Mouse (Mus musculus) limb, embryonic 14.5 days (tissue): ENCODE measurements around the gene Axdnd1. TPM values are rescaled to one million over a fixed set of nuclear protein-coding genes. Genes with fewer than 3 reads are reported as not detected.
A peak's percentile ranks its signal among the peaks of the same experiment; 100 is the strongest.
"Not testable (repeated sequence)": the region's sequence is repeated elsewhere in the genome, so short reads cannot be mapped to it uniquely, and the experiment has no call there.

ENCODE experiments used
- ATAC-seq: fragments of 200-750 bp; cut with Nextera tagmentation; 2 replicates; pipeline ENCODE4 v1.8.0; 2017; ENCODE audit warnings: low read depth, moderate number of reproducible peaks, moderate TSS enrichment; ENCODE audit not compliant: low FRiP score
- DNase-seq: peaks from one replicate; pipeline ENCODE4 v3.0.0-alpha.2; 2015; ENCODE audit warnings: low spot score
- H3K27ac ChIP-seq: fragments of 300-500 bp; sonication (generic); replicated peaks from 2 replicates; pipeline ENCODE4 v1.5.1; 2014; ENCODE audit warnings: low read depth, mild to moderate bottlenecking, low read length, moderate library complexity, mixed read lengths
- H3K27me3 ChIP-seq: fragments of 300-500 bp; sonication (generic); 2 replicates; pipeline ENCODE4 v1.6.1; 2014; ENCODE audit warnings: low read length, mixed read lengths; ENCODE audit not compliant: control insufficient read depth, insufficient read depth
- H3K36me3 ChIP-seq: fragments of 300-500 bp; sonication (generic); 2 replicates; pipeline ENCODE4 v1.6.1; 2014; ENCODE audit warnings: mild to moderate bottlenecking, low read length, moderate library complexity, mixed read lengths; ENCODE audit not compliant: control insufficient read depth, insufficient read depth
- H3K4me1 ChIP-seq: fragments of 300-500 bp; sonication (generic); 2 replicates; pipeline ENCODE4 v1.6.1; 2014; ENCODE audit warnings: antibody characterized with exemption, low read length, mixed read lengths; ENCODE audit not compliant: control insufficient read depth, insufficient read depth
- H3K4me2 ChIP-seq: fragments of 300-500 bp; sonication (generic); replicated peaks from 2 replicates; pipeline ENCODE4 v1.6.1; 2014; ENCODE audit warnings: low read depth, mild to moderate bottlenecking, low read length, moderate library complexity; ENCODE audit not compliant: severe bottlenecking
- H3K4me3 ChIP-seq: fragments of 300-500 bp; sonication (generic); replicated peaks from 2 replicates; pipeline ENCODE4 v1.5.1; 2014; ENCODE audit warnings: low read length
- H3K9ac ChIP-seq: fragments of 300-500 bp; sonication (generic); 2 replicates; pipeline ENCODE4 v1.6.1; 2014; ENCODE audit warnings: mild to moderate bottlenecking, low read depth, low read length, moderate library complexity; ENCODE audit not compliant: severe bottlenecking
- H3K9me3 ChIP-seq: fragments of 300-500 bp; sonication (generic); 2 replicates; pipeline ENCODE4 v1.6.1; 2016; ENCODE audit warnings: low read length; ENCODE audit not compliant: control insufficient read depth
- POLR2A ChIP-seq: fragments of 200-500 bp; IDR thresholded peaks from 2 replicates; pipeline ENCODE4 v1.8.0; 2012; ENCODE audit warnings: inconsistent platforms, mild to moderate bottlenecking, moderate library complexity, borderline replicate concordance; ENCODE audit not compliant: insufficient read depth, insufficient read length; ENCODE audit errors: extremely low read depth
- WGBS: fragments of 180-500 bp; shearing (Covaris S2); extraction: QIAGEN DNeasy Blood & Tissue Kit; methylation state at CpG from one replicate; pipeline ENCODE4 v1.1.7; 2014; 5-methylcytosine and 5-hydroxymethylcytosine counted together
- polyA plus RNA-seq, 2 experiments: library from polyadenylated mRNA; depleted of rRNA in 1 of 2; stranded (reverse) in 1 of 2; unstranded in 1 of 2; fragments of >200 nt; fragmentation: Nextera tagmentation in 1 of 2; extraction: Ambion mirVana in 1 of 2; gene quantifications; 2 replicates each; pipeline versions ENCODE4 v1.2.1 to v1.2.3; 2012 to 2014

The Axdnd1 gene
- polyA plus RNA-seq, 2 experiments = 0.39 TPM; not detected in 1

DNA sequence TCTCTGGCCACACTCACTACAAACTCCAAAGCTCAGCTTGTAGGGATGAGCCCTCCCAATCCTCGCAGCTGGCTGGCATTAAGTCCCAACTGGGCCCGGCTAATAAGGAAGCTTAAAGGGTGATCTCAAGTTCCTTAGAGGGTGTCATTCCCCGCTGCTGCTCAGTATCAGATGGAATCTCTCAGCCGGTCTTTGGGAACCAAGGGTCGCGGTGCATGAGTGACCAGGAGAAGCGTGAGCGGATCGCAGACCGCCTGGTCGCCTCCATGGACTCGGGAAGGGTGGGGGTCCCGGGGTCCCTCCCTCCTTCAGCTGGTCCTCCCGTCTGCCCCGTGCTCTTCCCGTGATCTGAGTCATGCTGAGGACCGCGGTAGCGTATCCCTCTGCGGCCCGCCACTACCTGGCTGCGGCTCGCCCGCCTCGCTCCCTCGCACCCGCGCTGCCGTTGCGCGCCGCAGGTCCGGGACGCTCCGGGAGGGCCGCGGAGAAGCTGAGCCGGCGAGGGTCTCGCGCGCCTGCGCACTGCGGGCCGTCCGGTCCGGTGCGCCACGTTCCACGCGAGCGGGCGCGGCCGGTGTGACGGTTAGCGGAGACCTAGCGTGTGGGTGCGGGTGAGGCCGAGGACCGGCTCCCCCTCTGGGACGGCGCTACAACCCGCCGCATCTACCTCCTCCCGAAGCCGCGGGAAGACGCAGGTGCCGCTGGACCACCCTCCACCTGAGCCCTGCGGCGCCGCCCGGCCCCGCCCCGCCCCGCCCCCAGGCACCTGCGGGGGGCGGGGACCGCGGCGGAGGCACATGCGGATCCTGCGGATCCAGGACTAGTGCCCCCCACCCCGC lies 117.8 kb downstream of the Axdnd1 start, which contains the start of gene Tdrd5:
TSS of gene Tdrd5 (minus strand) at position 754 of the 839 bp plus-strand sequence.
- ATAC-seq = peak; percentile 34; the same call in 1 of the 2 replicates
- Histone ChIP-seq H3K9me3 (peaks cover 8% of the 10 kb centered on the region; the same call in 1 of the 2 replicates), H3K4me3 (peak within 1 kb of the TSS; percentile 61), H3K27ac (no peak within 1 kb of the TSS), H3K4me2 (peak within 1 kb of the TSS; percentile 98), H3K9ac (peak within 1 kb of the TSS; percentile 50), H3K4me1 (no peaks in the 10 kb centered on the region), H3K27me3 (peaks cover 36% of the 10 kb centered on the region), H3K36me3 (no peaks in the 10 kb centered on the region)
- DNase-seq = peak; percentile 11
- under 1% methylated on average over 49 of the region's 85 CpGs for whole genome bisulfite sequencing
- TF ChIP-seq POLR2A = no peak

DNA sequence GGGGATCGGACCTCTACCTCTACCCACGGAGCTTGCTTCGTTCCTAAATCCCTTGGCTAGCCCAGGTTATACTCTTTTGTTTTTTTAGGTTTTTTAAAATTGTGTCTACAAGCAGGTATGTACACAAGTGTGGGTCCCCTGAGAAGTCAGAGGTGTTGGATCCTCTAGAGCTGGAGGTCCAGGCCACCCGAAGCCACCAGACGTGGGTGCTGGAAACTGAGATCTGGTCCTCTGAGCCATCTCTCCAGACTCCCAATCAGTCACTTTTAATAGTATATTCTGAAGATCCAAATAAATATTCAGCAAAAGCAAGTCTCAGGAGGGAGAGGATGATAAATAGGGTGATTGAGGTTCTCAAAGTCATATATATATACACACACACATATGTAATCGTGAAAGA lies 130.9 kb downstream of the Axdnd1 start:
- no peaks in the 10 kb centered on the region for H3K9me3 ChIP-seq
- TF ChIP-seq POLR2A = no peak
- no peaks in the 10 kb centered on the region for H3K27me3 ChIP-seq
- H3K36me3 ChIP-seq = no peaks in the 10 kb centered on the region
- no peak overlapping the region for H3K27ac ChIP-seq
- ATAC-seq (no peak), DNase-seq (no peak)
- no peaks in the 10 kb centered on the region for H3K4me1 ChIP-seq
- WGBS = 92% methylated on average over 6 of the region's 6 CpGs
- no peak overlapping the region for H3K4me2 ChIP-seq
- no peak overlapping the region for H3K9ac ChIP-seq
- no peak overlapping the region for H3K4me3 ChIP-seq

DNA sequence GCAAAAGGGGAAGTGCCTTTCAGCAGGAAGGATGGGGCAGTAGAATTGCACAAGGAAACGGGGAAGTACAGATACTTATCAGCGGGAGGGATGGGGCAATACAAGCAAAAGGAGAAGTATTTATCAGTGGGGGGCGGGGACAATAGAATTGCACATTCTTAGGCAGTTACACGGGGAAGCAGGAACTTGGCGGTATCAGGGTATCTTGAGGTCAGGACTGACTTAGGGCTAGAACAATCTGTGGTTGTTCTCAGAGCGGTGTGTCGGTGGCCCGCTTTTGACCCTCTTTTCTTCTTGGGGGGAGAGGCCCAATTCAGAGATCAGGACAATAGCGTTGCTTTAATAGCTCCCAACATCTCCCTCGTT lies 131.8 kb downstream of the Axdnd1 start:
- 79% methylated on average over 9 of the region's 10 CpGs for WGBS
- not testable (repeated sequence) for ATAC-seq, H3K27me3 ChIP-seq, H3K4me2 ChIP-seq, H3K9me3 ChIP-seq, DNase-seq, H3K27ac ChIP-seq, H3K4me3 ChIP-seq, H3K9ac ChIP-seq, H3K4me1 ChIP-seq, H3K36me3 ChIP-seq

DNA sequence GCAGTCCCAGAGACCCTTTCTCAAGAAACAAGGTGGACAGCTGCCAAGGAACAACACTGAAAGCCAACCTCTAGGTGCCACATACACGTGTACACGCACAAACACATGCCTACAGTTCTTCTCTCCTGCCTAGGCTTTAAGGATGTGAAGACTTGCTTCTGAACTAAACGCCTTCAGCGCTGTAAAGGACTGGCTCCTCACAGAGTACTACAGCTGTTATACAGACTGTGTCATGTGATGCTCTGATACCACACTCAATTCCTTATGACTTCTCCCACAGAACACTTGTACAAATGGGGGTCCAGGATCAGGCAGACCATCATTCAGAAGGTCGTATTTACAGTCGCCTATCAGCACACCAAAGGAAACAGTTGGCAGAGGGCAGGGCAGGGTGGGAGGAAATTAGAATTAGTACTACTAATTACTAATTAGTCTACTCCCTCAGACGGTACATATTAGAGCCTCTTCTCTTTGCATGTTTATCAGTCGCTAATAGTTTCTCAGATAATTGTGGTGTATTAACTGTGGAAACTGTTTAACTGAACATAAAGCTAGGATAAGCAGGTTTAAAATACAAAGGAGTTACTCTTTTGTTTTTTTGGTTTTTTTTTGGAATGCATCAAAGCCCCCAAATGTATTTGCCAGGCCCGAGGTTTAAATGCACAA lies 132.3 kb downstream of the Axdnd1 start:
- Histone ChIP-seq H3K4me2 (no peak overlapping the region), H3K9ac (no peak overlapping the region), H3K27me3 (no peaks in the 10 kb centered on the region), H3K36me3 (no peaks in the 10 kb centered on the region), H3K4me1 (no peaks in the 10 kb centered on the region), H3K27ac (no peak overlapping the region), H3K4me3 (no peak overlapping the region), H3K9me3 (no peaks in the 10 kb centered on the region)
- ATAC-seq (no peak), DNase-seq (no peak)
- WGBS = 69% methylated on average over 9 of the region's 9 CpGs
- no peak for TF ChIP-seq POLR2A

DNA sequence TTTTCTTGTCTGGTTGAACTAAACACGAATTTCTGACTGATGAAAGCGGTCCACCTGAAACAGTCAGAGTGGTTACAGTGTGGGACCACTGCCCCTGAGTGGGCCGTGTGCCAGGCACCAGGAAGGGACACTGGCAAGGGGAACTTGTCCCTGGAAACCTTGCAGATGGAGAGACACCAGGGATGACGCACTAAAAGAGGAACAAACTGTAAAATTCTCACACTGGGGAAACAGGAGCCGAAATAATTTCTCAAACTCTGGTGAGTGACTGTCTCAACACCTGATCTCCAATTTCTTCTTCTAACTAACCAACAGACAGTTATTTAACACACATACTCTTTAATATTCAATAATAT lies 135.4 kb downstream of the Axdnd1 start:
- no peak for DNase-seq
- Histone ChIP-seq H3K27ac (no peak overlapping the region), H3K27me3 (no peaks in the 10 kb centered on the region), H3K36me3 (no peaks in the 10 kb centered on the region), H3K9me3 (no peaks in the 10 kb centered on the region), H3K4me1 (no peaks in the 10 kb centered on the region), H3K4me3 (no peak overlapping the region), H3K4me2 (no peak overlapping the region), H3K9ac (no peak overlapping the region)
- ATAC-seq = no peak
- 80% methylated on average over 5 of the region's 5 CpGs for WGBS
- no peak for TF ChIP-seq POLR2A
